Mouse (Mus musculus) adrenal gland (tissue): ENCODE measurements around the gene Hydin.

Experiments used
- intact Hi-C: fragments of 180-260 bp; cut with DNase I; formaldehyde crosslinking; loops from one replicate; pipeline ENCODE4 v1.15.1; 2025

The Hydin gene

DNA sequence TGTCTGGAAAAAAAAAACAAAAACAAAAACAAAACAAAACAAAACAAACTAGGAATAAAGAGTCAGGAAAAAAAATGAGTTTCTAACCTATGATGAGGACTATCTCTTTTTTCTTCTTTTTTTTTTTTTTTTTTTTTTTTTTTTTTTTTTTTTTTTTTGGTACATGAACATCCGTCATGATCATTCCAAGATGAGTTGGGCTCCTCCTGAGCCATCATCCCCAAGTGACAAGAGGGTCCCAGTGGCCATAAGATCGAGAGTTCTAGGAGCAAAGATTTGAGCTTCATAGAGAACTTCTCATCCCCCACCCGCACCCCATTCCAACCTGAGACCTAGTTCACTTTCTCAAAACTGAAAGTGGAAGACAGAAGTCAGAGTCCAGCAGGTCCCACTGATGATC lies 164.6 kb downstream of the Hydin start:
- intact Hi-C loops, result no loop called here

- intact Hi-C loops, result no loop called here
These were observed 173.8 kb downstream of the Hydin start for GRCm38 (mm10) chr8:110440528-110440927.

GRCm38 (mm10) chr8:110444276-110444675 lies 177.5 kb downstream of the Hydin start:
- intact Hi-C loops, result no loop called here

- intact Hi-C loops, result no loop called here
These were observed 183.7 kb downstream of the Hydin start for GRCm38 (mm10) chr8:110450463-110450862.

GRCm38 (mm10) chr8:110454466-110454865 lies 187.7 kb downstream of the Hydin start:
- intact Hi-C loops, result no loop called here

DNA sequence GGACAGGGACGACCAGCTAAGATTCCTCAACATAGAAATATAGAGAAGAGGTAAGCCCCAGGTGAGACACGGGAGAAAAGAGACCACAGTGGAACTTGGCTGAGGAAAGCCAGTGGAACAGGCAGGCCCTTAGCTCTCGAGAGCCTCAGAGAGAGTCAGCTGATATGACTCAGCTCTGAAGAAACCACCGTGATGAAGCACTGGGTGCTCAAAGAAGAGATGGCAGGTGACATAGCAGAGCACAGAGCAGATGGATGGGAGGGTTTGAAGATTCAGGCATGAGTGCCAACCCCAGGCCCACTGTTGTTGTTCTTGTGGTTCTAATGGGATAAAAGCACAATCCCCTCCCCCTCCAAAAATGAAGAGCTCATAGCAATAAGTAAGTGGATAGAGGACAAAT lies 190.6 kb downstream of the Hydin start:
- intact Hi-C loops, result no loop called here

DNA sequence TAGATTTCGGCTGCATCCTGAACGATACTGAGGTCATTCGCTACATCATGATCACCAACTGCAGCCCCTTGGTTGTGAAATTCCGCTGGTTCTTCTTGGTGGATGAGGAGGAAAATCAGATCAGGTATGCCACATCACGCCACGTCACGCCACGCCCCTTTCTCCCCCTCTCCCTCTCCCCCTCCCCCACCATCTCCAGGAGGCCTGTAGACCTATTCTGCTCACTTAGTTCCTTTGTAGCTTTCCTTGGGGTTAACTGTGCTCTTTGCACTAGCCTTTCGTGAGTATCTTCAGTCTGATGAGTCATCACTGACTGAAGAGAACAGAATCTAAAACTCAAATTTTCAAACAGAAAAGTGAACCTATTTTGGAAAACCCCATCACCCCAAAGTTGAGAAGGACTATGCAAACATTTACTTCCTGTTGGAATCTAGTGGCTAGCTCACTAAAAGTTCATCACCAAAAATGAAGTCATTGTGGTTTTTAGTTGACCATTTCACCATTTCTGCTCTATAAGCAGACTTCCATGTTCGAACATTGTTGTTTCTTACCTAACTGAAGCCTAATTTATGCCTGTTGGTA lies 195.9 kb downstream of the Hydin start:
- intact Hi-C loops, result no loop called here

- intact Hi-C loops, result no loop called here
These were observed 197.1 kb downstream of the Hydin start for GRCm38 (mm10) chr8:110463773-110464460.

DNA sequence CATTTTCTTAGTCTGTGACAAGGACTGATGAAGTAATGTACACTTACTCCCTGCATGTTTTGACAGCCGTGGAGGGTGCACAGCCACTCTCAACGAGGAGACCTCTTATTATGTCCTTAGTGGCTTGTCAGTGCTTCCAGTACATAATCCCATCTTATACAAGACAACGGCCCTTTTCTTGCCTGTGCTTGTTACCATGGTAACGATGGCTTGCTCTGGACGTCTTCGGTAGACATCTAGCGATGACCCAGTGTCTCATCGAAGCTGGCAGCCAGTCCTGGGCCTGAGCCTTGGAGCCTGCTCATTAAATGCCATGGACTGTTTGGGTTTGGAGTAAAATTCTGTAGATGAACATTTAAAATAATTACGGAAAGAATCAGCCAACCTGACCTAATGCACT lies 198.8 kb downstream of the Hydin start:
- intact Hi-C loops, result no loop called here

- intact Hi-C loops, result loop anchor here (5.0 kb wide), 2 partner anchors 330 to 345 kb away; no protein-coding TSS in a partner anchor
These were observed 210.5 kb downstream of the Hydin start for GRCm38 (mm10) chr8:110477256-110477655.

DNA sequence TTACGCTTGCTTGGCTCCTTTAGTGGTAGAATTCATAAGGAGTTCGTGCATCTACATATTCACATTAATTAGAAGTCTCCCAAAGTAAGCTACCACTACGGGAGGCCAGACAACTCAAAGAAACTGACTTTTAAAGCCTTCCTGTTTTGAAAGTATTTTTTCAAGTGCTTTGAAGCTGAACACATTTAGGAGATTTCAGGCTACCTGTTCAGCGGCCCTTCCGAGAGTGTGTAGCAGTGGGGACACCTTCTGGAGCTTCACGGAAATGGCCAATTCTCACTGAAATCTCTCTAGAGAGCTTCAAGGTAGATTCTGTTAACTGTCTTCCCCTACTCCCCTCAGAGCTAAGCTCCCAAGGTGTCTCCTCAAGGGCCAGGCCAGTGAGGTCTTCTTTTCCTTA lies 211.8 kb downstream of the Hydin start:
- intact Hi-C loops, result loop anchor here (2.0 to 5.0 kb wide), 3 partner anchors 208 to 346 kb away; no protein-coding TSS in a partner anchor

GRCm38 (mm10) chr8:110479401-110479800 lies 212.6 kb downstream of the Hydin start:
- intact Hi-C loops, result loop anchor here (2.0 to 5.0 kb wide), 3 partner anchors 209 to 347 kb away; no protein-coding TSS in a partner anchor

- intact Hi-C loops, result no loop called here
These were observed 215.5 kb downstream of the Hydin start for GRCm38 (mm10) chr8:110482275-110482674.

GRCm38 (mm10) chr8:110485234-110485633 lies 218.5 kb downstream of the Hydin start:
- intact Hi-C loops, result no loop called here

GRCm38 (mm10) chr8:110486020-110486419 lies 219.2 kb downstream of the Hydin start:
- intact Hi-C loops, result no loop called here

DNA sequence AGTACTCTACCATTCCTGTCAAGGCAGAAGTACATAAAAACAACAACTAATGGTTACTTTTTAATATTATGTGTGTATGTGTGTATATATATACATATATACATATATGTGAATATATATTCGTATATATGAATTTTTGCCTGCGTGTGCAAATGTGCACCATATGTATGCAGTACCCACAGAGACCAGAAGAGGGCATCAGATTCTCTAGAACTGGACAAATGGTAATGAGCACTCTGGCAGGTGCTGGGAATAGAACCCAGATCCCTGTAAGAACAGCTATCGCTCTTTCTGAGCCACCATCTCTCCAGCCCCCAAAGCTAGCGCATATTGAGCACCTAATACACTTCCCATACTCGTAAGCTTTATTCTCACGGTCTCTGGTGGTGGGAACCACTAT lies 220.9 kb downstream of the Hydin start:
- intact Hi-C loops, result no loop called here

DNA sequence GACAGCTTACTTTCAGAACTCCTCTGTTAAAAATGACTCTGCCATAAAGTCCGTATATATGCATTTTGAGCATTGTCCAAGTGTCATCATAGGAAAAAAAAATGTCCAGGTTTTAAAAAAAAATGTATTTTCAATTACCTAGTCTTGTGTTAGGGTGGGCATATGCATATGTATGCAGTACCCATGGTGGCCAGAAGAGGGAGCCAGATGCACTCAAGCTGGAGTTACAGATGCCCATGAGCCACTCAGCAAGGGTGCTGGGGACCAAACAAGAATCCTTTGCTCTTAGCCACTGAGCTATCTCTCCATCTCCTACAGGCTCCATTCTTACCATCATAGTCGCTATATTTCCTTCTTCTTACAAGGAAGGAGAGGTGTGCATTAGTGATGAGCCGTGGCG lies 222.6 kb downstream of the Hydin start:
- intact Hi-C loops, result no loop called here

DNA sequence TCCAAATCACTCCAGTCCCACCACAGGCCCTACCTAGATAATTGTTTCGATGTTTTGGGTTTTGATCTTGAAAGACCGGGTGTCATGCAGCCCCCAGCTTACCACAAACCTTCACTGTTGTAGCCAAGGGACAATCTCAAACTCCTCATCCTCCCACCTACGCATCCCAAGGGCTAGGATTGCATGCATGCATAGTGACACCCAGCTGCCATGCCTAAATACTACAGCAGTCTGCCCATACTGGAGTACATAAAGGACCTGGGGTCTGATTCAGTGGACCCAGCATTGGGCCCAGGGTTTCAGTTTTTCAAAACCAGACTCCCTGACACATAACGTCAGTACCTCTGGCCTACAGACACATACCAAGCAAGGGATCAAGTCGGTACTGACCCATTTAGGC lies 224.3 kb downstream of the Hydin start:
- intact Hi-C loops, result loop anchor here (5.0 kb wide), 1 partner anchor 111 kb away; no protein-coding TSS in a partner anchor

- intact Hi-C loops, result no loop called here
These were observed 229.5 kb downstream of the Hydin start for GRCm38 (mm10) chr8:110496286-110496685.

DNA sequence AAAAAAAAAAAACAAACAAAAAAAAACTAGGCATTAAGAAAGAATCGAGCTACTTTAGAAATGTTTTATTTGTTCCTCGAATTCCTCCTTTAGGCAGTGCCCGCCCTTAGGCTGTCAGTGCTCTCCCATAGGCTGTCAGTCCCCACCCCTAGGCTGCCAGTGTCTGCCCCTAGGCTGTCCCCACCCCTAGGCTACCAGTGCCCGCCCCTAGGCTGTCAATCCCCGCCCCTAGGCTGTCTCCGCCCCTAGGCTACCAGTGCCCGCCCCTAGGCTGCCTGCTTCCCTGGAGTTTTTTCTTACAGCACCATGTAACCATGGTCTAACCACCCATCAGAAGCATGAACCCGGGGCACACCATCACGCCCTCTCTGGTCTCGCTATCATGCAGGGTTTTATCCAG lies 233.5 kb downstream of the Hydin start:
- intact Hi-C loops, result no loop called here

DNA sequence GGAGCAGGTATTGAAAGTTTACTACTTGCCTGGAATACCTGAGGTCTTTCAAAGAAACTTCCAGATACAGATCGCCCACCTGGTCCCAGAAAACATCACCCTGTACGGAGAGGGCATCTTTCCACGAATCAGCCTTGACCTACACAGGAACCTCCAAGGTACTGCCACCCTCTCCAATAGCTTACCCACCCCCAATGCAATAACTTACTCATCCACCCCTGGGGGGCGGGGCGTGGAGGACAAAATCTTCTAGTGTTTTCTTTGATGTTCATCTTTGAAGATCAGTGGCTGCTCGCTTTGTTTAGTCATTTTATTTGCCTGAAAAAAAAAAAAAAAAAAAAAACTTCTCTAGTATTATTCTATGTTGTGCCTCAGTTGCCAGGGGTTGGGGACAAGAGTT lies 233.9 kb downstream of the Hydin start:
- intact Hi-C loops, result no loop called here

DNA sequence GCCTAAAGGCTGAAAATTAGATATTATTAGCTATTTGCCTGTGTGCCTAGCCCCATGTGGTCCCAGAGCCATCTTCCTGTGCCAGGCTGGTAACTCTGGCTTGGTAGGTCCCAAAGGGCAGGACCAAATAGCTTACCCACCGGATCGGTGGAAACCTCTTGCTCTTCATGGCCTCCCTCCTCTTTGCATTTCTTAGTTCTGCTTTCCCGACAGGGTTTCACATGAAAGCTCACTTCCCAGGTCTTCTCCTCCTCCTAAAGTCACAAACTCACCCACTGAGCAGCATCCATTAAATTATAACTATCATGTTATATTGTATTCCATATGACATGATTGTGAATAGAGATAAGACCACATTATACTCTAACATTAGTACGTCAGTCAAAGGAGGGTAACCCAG lies 234.6 kb downstream of the Hydin start:
- intact Hi-C loops, result no loop called here

- intact Hi-C loops, result no loop called here
These were observed 236.1 kb downstream of the Hydin start for GRCm38 (mm10) chr8:110502880-110503279.
